Mouse (Mus musculus) ES-E14 (cell line): ENCODE data around the gene Myo16. TPM values are rescaled to one million over a fixed set of nuclear protein-coding genes. Genes with fewer than 3 reads are reported as not detected.

Experiments used
- DNase-seq: peaks from one replicate; pipeline ENCODE4 v3.0.0-alpha.2; 2013; ENCODE audit warnings: low read depth, low spot score
- H3K27ac ChIP-seq: 2 replicates; pipeline ENCODE4 v1.5.1; 2012; ENCODE audit warnings: low read depth, mild to moderate bottlenecking, low read length, moderate library complexity, mixed read lengths; ENCODE audit not compliant: poor library complexity, insufficient read depth, severe bottlenecking
- H3K36me3 ChIP-seq: 2 replicates; pipeline ENCODE4 v1.6.1; 2012; ENCODE audit warnings: mild to moderate bottlenecking, low read length, moderate library complexity, mixed read lengths; ENCODE audit not compliant: control insufficient read depth, poor library complexity, insufficient read depth, severe bottlenecking
- H3K4me1 ChIP-seq, 2 experiments: fragments of 150-350 bp in 1 of 2; sonication (generic) in 1 of 2; 2 replicates each; pipeline ENCODE4 v1.6.1; 2012; ENCODE audit warnings: low read length in 2 of 2, mild to moderate bottlenecking in 1 of 2, mixed read lengths in 1 of 2; ENCODE audit not compliant: control insufficient read depth in 2 of 2, insufficient read depth in 2 of 2, poor library complexity in 1 of 2
- H3K4me3 ChIP-seq, 2 experiments: fragments of 150-350 bp in 1 of 2; sonication (generic) in 1 of 2; 2 replicates each; pipeline ENCODE4 v1.5.1; 2012; ENCODE audit warnings: low read length in 2 of 2, low read depth in 1 of 2, mild to moderate bottlenecking in 1 of 2, mixed read lengths in 1 of 2; ENCODE audit not compliant: insufficient read depth in 1 of 2, poor library complexity in 1 of 2, severe bottlenecking in 1 of 2
- H3K9ac ChIP-seq: 2 replicates; pipeline ENCODE4 v1.6.1; 2012; ENCODE audit warnings: low read depth, mild to moderate bottlenecking, low read length, mixed read lengths; ENCODE audit not compliant: poor library complexity, insufficient read depth, severe bottlenecking
- H3K9me3 ChIP-seq: fragments of 150-350 bp; sonication (generic); 2 replicates; pipeline ENCODE4 v1.6.1; 2012; ENCODE audit warnings: low read depth, mild to moderate bottlenecking, low read length; ENCODE audit not compliant: control insufficient read depth, insufficient read depth
- CHD2 ChIP-seq: IDR thresholded peaks from 2 replicates; pipeline ENCODE4 v1.6.1; 2014; ENCODE audit warnings: mild to moderate bottlenecking, low read depth, low read length, inconsistent platforms
- HCFC1 ChIP-seq: IDR thresholded peaks from 2 replicates; pipeline ENCODE4 v1.6.1; 2012; ENCODE audit warnings: low read length, inconsistent platforms, borderline replicate concordance; ENCODE audit not compliant: insufficient read depth
- MAFK ChIP-seq: IDR thresholded peaks from 2 replicates; pipeline ENCODE4 v1.6.1; 2014; ENCODE audit warnings: mild to moderate bottlenecking, low read depth, low read length, inconsistent platforms; ENCODE audit not compliant: insufficient read depth
- ZC3H11A ChIP-seq: IDR thresholded peaks from 2 replicates; pipeline ENCODE4 v1.6.1; 2012; ENCODE audit warnings: low read depth, mild to moderate bottlenecking, inconsistent platforms, low read length, borderline replicate concordance
- ZNF384 ChIP-seq: IDR thresholded peaks from 2 replicates; pipeline ENCODE4 v1.6.1; 2012; ENCODE audit warnings: low read depth, low read length, inconsistent platforms
- in situ Hi-C, 2 experiments: fragments of 600-800 bp; cut with MboI; formaldehyde crosslinking; loops; one replicate each; pipeline ENCODE4 v1.15.1; 2025; ENCODE audit warnings: low sequenced_read_pairs in 2 of 2, inconsistent platforms in 1 of 2; ENCODE audit not compliant: unreplicated experiment in 2 of 2
- total RNA-seq: library from RNA; depleted of rRNA; stranded (reverse); fragments of 300-350 nt; gene quantifications from 2 replicates; pipeline ENCODE4 v1.2.3, GENCODE M21; 2012

Gene Myo16
- total RNA-seq, 1 experiment: 0.09 TPM

GRCm38 (mm10) chr8:10606028-10606815, 452.5 kb downstream of the Myo16 start:
- DNase-seq: no peak
- Histone ChIP-seq H3K36me3 (no peaks in the 10 kb centered on the region), H3K4me3 (no peak overlapping the region), H3K27ac (no peak overlapping the region), H3K4me1 (no peaks in the 10 kb centered on the region), H3K9ac (no peak overlapping the region), H3K9me3 (no peaks in the 10 kb centered on the region)
- no peak for TF ChIP-seq HCFC1
- no peak for TF ChIP-seq CHD2
- TF ChIP-seq MAFK: no peak
- TF ChIP-seq ZC3H11A: no peak
- in situ Hi-C loops: no loop called here

- Histone ChIP-seq H3K4me3 (no peak overlapping the region), H3K36me3 (no peaks in the 10 kb centered on the region), H3K4me1 (no peaks in the 10 kb centered on the region), H3K9me3 (no peaks in the 10 kb centered on the region), H3K9ac (no peak overlapping the region), H3K27ac (no peak overlapping the region)
- no peak for DNase-seq
- in situ Hi-C loops: no loop called here
- TF ChIP-seq CHD2 (no peak), ZNF384 (no peak), ZC3H11A (no peak), MAFK (no peak), HCFC1 (no peak)
Observed at GRCm38 (mm10) chr8:10606816-10607209, 453.1 kb downstream of the Myo16 start.

GRCm38 (mm10) chr8:10611636-10612035, 457.9 kb downstream of the Myo16 start:
- Histone ChIP-seq H3K4me3 (no peak overlapping the region), H3K4me1 (no peaks in the 10 kb centered on the region), H3K36me3 (no peaks in the 10 kb centered on the region), H3K9ac (no peak overlapping the region), H3K9me3 (no peaks in the 10 kb centered on the region), H3K27ac (no peak overlapping the region)
- in situ Hi-C loops: no loop called here
- DNase-seq: no peak
- no peak for TF ChIP-seq HCFC1
- TF ChIP-seq MAFK: no peak
- no peak for TF ChIP-seq ZNF384
- TF ChIP-seq ZC3H11A: no peak
- TF ChIP-seq CHD2: no peak

- Histone ChIP-seq H3K9me3 (no peaks in the 10 kb centered on the region), H3K27ac (no peak overlapping the region), H3K9ac (no peak overlapping the region), H3K4me3 (no peak overlapping the region), H3K36me3 (no peaks in the 10 kb centered on the region), H3K4me1 (no peaks in the 10 kb centered on the region)
- DNase-seq: no peak
- no peak for TF ChIP-seq ZNF384
- no peak for TF ChIP-seq MAFK
- TF ChIP-seq HCFC1: no peak
- in situ Hi-C loops: no loop called here
Observed at GRCm38 (mm10) chr8:10613371-10613770, 459.7 kb downstream of the Myo16 start.
